Mouse (Mus musculus) ES-Bruce4 (cell line): ENCODE results near the gene Mpv17.

Experiments
- CTCF ChIP-seq: IDR thresholded peaks from one replicate; pipeline ENCODE4 v1.8.1; 2011; ENCODE audit warnings: low read depth, low read length
- POLR2A ChIP-seq: IDR thresholded peaks from one replicate; pipeline ENCODE4 v1.8.1; 2011; ENCODE audit warnings: low read length; ENCODE audit not compliant: insufficient read depth

DNA sequence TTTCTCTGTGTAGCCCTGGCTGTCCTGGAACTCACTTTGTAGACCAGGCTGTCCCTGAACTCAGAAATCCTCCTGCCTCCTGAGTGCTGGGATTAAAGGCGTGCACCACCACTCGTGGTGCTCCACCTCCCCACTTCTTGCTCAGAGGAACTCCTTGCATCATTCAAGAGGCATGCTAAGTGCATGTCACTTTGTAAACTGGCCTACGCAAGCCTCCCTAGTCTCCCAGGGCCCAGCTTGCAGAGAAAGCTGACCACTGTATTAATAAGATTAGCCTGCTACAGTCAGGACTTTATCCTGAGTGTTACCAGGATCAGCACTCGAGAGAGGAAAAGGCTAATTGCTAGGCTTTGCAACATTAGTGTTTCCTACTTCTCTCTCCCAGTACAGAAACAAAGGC, 14.6 kb upstream of the Mpv17 start:
- TF ChIP-seq POLR2A (no peak), CTCF (no peak)
